Mouse (Mus musculus): ENCODE measurements around the gene Rtf2. TPM values are rescaled to one million over a fixed set of nuclear protein-coding genes. Genes with fewer than 3 reads are reported as not detected.

Gene Rtf2
- polyA plus RNA-seq, 1 experiment from 2014 or later = 86.5 TPM

GRCm38 (mm10) chr2:172501341-172501740 lies 61.0 kb downstream of the Rtf2 start:
- Histone ChIP-seq H3K36me3 (no peaks in the 10 kb centered on the region), H3K9ac (no peak overlapping the region), H3K4me1 (no peaks in the 10 kb centered on the region), H3K4me2 (replicated peaks) (no peak overlapping the region), H3K9me3 (replicated peaks) (no peaks in the 10 kb centered on the region), H3K4me3 (no peak overlapping the region), H3K27me3 (no peaks in the 10 kb centered on the region), H3K27ac (no peak overlapping the region)
- 7% methylated on average over 4 of the region's 4 CpGs for WGBS
- no peak for ATAC-seq (ENCODE audit: low FRiP score)

- H3K27me3 ChIP-seq = no peaks in the 10 kb centered on the region
- H3K36me3 ChIP-seq = no peaks in the 10 kb centered on the region
- 69% methylated on average over 14 of the region's 14 CpGs for WGBS
- ATAC-seq (ENCODE audit: low FRiP score) = no peak
- no peaks in the 10 kb centered on the region for H3K4me1 ChIP-seq
- no peak overlapping the region for H3K4me3 ChIP-seq
- H3K4me2 ChIP-seq (replicated peaks) = no peak overlapping the region
- H3K27ac ChIP-seq = no peak overlapping the region
- no peaks in the 10 kb centered on the region for H3K9me3 ChIP-seq (replicated peaks)
- H3K9ac ChIP-seq = no peak overlapping the region
These were observed 61.8 kb downstream of the Rtf2 start for GRCm38 (mm10) chr2:172502168-172502567.

- H3K27me3 ChIP-seq = no peaks in the 10 kb centered on the region
- no peak overlapping the region for H3K4me3 ChIP-seq
- no peak for ATAC-seq (ENCODE audit: low FRiP score)
- H3K9ac ChIP-seq = no peak overlapping the region
- H3K36me3 ChIP-seq = no peaks in the 10 kb centered on the region
- no peak overlapping the region for H3K4me2 ChIP-seq (replicated peaks)
- H3K4me1 ChIP-seq = no peaks in the 10 kb centered on the region
- H3K27ac ChIP-seq = no peak overlapping the region
- no peaks in the 10 kb centered on the region for H3K9me3 ChIP-seq (replicated peaks)
- WGBS = 90% methylated on average over 7 of the region's 7 CpGs
These were observed 65.8 kb downstream of the Rtf2 start for GRCm38 (mm10) chr2:172506121-172506520.

GRCm38 (mm10) chr2:172510056-172510712 lies 69.8 kb downstream of the Rtf2 start:
- H3K4me2 ChIP-seq (replicated peaks) = no peak overlapping the region
- H3K27me3 ChIP-seq = peaks cover 8% of the 10 kb centered on the region; the same call in 1 of the 2 replicates
- WGBS = 94% methylated on average over 15 of the region's 15 CpGs
- no peak overlapping the region for H3K4me3 ChIP-seq
- H3K27ac ChIP-seq = no peak overlapping the region
- H3K36me3 ChIP-seq = no peaks in the 10 kb centered on the region
- no peak for ATAC-seq (ENCODE audit: low FRiP score)
- no peaks in the 10 kb centered on the region for H3K4me1 ChIP-seq
- no peak overlapping the region for H3K9ac ChIP-seq
- H3K9me3 ChIP-seq (replicated peaks) = no peaks in the 10 kb centered on the region

- ATAC-seq (ENCODE audit: low FRiP score) = no peak
- Histone ChIP-seq H3K27me3 (peaks cover 12% of the 10 kb centered on the region; the same call in 1 of the 2 replicates), H3K4me3 (no peak overlapping the region), H3K27ac (no peak overlapping the region), H3K36me3 (no peaks in the 10 kb centered on the region), H3K4me1 (no peaks in the 10 kb centered on the region), H3K9me3 (replicated peaks) (no peaks in the 10 kb centered on the region), H3K9ac (no peak overlapping the region), H3K4me2 (replicated peaks) (no peak overlapping the region)
- 58% methylated on average over 3 of the region's 3 CpGs for WGBS
These were observed 70.5 kb downstream of the Rtf2 start for GRCm38 (mm10) chr2:172510899-172511298.

GRCm38 (mm10) chr2:172516407-172516992 lies 76.1 kb downstream of the Rtf2 start:
- no peak overlapping the region for H3K27ac ChIP-seq
- no peak overlapping the region for H3K4me3 ChIP-seq
- H3K4me1 ChIP-seq = no peaks in the 10 kb centered on the region
- WGBS = 18% methylated on average over 11 of the region's 11 CpGs
- no peak for ATAC-seq (ENCODE audit: low FRiP score)
- H3K4me2 ChIP-seq (replicated peaks) = no peak overlapping the region
- H3K27me3 ChIP-seq = peaks cover 21% of the 10 kb centered on the region
- no peaks in the 10 kb centered on the region for H3K36me3 ChIP-seq
- H3K9ac ChIP-seq = no peak overlapping the region
- H3K9me3 ChIP-seq (replicated peaks) = no peaks in the 10 kb centered on the region

Other genes with a start within 250 kb of the Rtf2 start
- gene Mc3r, start 192.1 kb upstream of the Rtf2 start, polyA plus RNA-seq (2016; fragmentation: Nextera tagmentation; extraction: Ambion mirVana) = not detected in 2 replicates
- gene Fam210b, start 95.0 kb upstream of the Rtf2 start, polyA plus RNA-seq (2016; fragmentation: Nextera tagmentation; extraction: Ambion mirVana) = 31.8 and 33.1 TPM in 2 replicates
- gene Aurka, start 70.0 kb upstream of the Rtf2 start, polyA plus RNA-seq (2016; fragmentation: Nextera tagmentation; extraction: Ambion mirVana) = 78.8 and 85.6 TPM in 2 replicates
- gene Cstf1, start 69.9 kb upstream of the Rtf2 start, polyA plus RNA-seq (2016; fragmentation: Nextera tagmentation; extraction: Ambion mirVana) = 37.3 and 37.5 TPM in 2 replicates
- gene Cass4, start 46.8 kb upstream of the Rtf2 start, polyA plus RNA-seq (2016; fragmentation: Nextera tagmentation; extraction: Ambion mirVana) = 0.14 and 0.38 TPM in 2 replicates
- 2.2 and 2.5 TPM in 2 replicates for gene Gcnt7, start 18.0 kb downstream of the Rtf2 start, polyA plus RNA-seq (2016; fragmentation: Nextera tagmentation; extraction: Ambion mirVana)
- gene Fam209, start 32.0 kb downstream of the Rtf2 start, polyA plus RNA-seq (2016; fragmentation: Nextera tagmentation; extraction: Ambion mirVana) = 0.70 TPM in 1 of 2 replicates, not detected in the other
- 1.6 and 1.9 TPM in 2 replicates for gene Tfap2c, start 109.0 kb downstream of the Rtf2 start, polyA plus RNA-seq (2016; fragmentation: Nextera tagmentation; extraction: Ambion mirVana)

All from hindbrain, embryonic 12.5 days (tissue).